Mouse (Mus musculus) c-Kit-positive CD71-negative TER-119-negative erythroid progenitor cells, embryonic 14.5 days (primary cell): Measurements from ENCODE around the gene Tmsb15b2.
A peak's percentile ranks its signal among the peaks of the same experiment; 100 is the strongest.
"Not testable (repeated sequence)": the region's sequence is repeated elsewhere in the genome, so short reads cannot be mapped to it uniquely, and the experiment has no call there.

Experiments used
- DNase-seq: peaks from one replicate; pipeline ENCODE4 v3.0.0-alpha.2; 2013; ENCODE audit warnings: low read depth

Gene Tmsb15b2

DNA sequence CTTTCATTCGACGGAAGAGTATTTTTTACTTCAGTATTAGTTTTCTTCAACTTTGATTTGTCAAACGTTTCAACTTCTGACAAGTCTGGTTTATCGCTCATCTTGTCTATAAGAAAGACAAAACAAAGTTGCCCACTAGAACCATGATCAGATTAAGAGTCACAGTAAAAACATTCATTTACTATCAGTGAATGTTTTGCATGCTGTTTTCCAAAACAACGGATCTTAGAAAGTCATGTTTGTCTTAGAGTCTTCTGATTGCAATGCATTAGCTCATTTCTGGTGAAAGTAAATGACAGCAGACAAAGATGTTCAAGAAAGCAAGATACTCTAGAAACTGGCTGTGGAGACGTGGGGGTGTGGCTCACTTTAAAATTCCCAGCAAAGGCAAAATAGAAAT is at the start of gene Tmsb15b2:
Gene Tmsb15b2, minus strand, starts transcription at position 101 of the 400 bp plus-strand sequence.
- DNase-seq: not testable (repeated sequence)

- DNase-seq: peak; percentile 56
Measured at GRCm38 (mm10) chrX:137019310-137019709, 44.0 kb upstream of the Tmsb15b2 start.

GRCm38 (mm10) chrX:137017668-137018067 is 42.4 kb upstream of the Tmsb15b2 start:
- DNase-seq: no peak

DNA sequence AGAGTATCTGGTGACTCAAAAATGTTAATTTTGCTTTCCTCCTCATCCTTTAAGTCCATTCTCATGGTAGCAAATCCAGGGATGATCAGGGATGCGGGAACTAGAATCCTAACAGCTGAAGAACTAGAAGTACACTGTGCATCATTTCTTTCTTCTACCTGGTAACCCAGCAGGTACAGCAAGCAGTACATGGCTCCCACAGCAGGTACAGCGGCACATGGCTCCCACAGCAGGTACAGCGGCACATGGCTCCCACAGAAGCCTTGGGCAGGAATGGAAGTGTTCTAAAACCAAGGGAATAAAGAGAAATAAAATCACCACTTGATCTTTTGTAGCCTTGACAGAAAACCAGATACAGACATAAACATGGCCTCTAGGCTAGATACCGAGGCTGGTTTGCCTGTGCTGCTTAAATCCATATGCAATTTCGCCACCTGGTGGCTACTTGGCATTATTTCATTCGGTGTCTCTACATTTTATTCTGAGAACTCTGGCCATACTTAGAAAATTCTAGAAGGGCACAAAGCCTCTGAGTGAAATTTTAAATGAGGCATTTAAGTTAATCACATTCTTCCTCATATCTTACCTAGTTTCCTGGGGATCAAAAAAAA is 39.9 kb upstream of the Tmsb15b2 start:
- DNase-seq: peak; percentile 36

DNA sequence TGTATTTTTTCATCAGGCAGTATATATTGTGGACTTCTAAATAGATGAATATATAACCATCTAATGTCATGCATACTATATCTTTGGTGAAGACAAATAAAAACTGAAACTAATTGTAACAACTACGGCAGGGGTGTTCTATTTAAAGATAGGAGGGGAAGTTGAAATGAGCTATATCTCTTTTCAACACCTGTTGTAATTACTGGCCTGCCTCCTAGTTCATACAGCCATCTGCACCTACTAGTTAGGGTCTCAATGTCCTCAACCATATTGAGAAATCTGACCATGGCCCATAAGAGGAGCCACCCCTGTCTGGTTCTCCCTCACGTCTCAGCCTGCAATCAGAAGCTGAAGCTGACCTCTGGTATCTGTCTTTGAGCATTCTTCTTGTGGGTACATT is 21.0 kb upstream of the Tmsb15b2 start:
- DNase-seq: no peak

DNA sequence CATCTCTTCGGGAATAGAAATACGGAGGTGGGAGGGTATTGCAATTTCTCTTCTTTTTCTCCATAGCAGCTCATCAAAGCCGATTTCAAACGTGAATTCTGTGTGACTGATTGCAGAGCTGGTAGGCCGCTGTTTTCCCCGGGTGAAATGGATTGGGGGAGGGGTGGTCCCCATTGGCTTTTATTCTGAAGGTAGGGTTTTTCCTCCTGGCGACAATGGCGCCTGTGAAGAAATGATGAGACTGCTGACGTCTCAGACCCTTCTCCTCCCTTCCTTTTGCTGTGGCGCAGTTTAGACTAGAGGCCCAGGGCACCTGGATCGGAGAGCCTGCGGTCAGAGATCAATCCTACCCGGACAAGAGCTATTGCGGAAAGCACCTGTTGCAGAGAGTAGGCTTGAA is 18.3 kb upstream of the Tmsb15b2 start:
- DNase-seq: no peak

GRCm38 (mm10) chrX:136992978-136993547 is 17.8 kb upstream of the Tmsb15b2 start, which contains the start of gene Zcchc18:
Gene Zcchc18 (plus strand): TSS chrX:136993155.
- no peak for DNase-seq

GRCm38 (mm10) chrX:136992191-136992965 is 17.1 kb upstream of the Tmsb15b2 start:
- no peak for DNase-seq

DNA sequence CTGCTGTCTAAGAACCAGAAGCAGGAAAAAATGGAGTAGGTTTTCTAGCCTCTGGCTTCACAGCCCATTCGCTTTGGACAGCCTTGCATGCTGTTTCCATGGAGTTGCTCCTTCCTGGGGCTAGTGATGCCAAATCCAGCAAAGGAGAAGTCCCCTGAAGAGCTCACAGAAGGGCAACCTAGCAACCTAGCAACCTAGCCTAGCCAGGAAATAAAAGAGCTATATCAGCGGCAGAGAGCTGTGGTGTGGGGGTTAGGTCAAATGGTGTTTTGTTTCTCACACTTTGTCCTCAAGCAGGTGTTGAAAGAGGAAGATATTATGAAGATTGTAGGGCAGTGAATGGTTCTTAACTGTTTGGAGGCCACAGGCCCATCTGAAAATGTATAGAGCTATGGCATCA is 16.0 kb upstream of the Tmsb15b2 start:
- no peak for DNase-seq

GRCm38 (mm10) chrX:136986039-136986438 is 10.7 kb upstream of the Tmsb15b2 start:
- no peak for DNase-seq

DNA sequence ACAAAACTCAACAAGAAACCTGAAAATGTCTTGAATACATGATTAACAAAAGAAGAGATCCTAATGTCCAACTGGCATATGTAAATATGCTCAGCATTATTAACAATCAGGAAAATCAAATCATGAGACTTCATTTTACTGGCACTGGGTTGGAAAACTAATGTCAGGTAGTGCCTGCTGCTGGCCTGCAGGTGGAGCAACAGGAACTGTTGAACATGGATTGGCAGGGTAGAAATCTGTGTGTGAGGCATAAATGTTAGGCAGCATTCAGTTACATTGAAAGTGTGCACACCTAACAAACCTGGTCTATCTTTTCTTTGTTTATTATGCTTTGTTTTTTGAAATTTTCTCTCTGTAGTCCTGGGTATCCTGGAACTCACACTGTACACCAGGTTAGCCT is 3.3 kb upstream of the Tmsb15b2 start:
- no peak for DNase-seq

DNA sequence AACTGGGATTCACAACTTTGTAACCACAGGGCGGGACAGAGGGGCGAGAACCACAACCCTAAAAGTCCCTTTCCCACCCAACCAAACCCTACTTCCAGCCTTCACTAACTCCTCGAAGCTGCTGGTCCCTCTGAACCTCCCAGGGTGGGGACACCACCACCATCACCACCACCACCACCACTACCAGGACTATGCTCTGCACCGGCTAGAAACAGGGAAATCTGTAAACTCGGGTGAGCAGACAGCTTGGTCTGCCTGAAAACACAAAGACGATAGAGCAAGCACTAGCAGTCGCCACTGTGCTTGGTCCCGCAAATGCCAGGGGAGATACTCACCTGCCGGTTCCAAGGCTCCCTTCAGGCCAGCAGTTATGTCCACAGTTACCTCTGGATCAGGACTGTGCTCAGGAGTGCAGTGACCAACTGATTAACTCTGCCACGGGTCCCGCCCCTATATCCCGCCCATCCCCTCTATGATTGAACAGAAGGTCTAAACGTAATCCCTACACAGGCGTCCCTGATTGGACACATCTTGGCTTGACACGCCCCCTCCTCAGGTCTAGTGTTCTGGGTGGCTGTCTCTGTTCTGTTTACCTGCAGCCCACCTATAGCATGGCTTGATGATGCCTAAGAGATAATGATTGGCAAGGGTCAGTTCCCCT is 1.3 kb upstream of the Tmsb15b2 start, which contains the start of the genes Tmsb15l and Tmsb15b1:
Gene Tmsb15l, minus strand, starts transcription at position 446 of the 661 bp plus-strand sequence.
Gene Tmsb15b1, minus strand, starts transcription at position 451 of the 661 bp plus-strand sequence.
- DNase-seq: no peak

GRCm38 (mm10) chrX:136959688-136960087 is 15.6 kb downstream of the Tmsb15b2 start:
- no peak for DNase-seq

DNA sequence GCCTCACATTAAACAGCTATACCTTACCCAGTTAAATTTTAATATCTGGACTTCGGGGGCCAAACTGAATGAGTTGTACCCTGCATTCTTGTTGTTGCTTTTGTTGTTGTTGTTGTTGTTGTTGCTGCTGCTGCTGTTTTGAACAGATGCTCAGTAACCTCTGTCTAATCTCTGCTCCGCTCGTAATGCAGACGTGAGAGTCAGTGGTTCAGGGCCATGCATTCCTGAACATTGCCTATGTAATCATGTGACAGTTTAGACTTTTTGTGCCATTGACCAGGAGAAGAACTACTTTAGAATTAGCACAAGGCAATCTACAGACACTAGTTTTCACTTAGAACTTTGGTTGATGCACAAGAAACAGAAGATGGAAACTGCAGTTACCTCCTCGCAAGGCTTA is 17.0 kb downstream of the Tmsb15b2 start:
- DNase-seq: not testable (repeated sequence)

DNA sequence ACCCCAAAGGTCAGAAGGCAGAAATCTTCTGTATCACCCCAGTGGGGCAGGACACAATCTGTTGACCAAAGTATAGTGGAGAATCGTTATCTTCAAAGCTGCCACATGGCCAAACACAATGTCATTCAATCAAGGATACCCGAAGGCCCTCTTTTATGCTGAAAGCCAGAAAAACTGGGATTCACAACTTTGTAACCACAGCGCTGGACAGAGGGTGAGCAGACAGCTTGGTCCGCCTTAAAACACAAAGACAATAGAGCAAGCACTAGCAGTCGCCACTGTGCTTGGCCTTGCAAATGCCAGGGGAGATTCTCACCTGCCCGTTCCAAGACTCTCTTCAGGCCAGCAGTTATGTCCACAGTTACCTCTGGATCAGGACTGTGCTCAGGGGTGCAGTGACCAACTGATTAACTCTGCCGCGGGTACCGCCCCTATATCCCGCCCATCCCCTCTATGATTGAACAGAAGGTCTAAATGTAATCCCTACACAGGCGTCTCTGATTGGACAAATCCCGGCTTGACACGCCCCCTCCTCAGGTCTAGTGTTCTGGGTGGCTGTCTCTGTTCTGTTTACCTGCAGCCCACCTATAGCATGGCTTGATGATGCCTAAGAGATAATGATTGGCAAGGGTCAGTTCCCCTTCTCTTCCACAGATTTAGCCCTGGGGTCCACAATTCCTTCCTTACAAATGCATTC is 17.6 kb downstream of the Tmsb15b2 start:
- DNase-seq: not testable (repeated sequence)

GRCm38 (mm10) chrX:136937985-136938384 is 37.3 kb downstream of the Tmsb15b2 start:
- no peak for DNase-seq

DNA sequence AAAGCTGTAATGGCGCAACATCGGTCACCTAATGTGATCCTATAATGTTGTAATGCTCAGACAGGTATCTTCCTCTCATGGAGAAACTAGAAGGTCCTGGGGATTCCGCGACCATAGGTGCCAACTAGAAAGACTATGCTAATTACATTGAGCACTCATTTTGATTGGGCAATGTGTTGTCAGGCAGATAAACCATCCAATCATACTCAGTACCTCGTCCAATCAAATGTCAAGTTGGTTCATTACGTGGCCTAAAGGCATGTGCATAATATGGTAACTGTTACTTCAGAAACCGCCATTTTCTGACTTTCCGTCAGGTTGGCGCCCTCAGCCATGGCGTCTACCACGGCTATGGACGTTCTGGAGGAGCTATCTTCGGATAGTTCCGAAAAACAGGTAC is 48.3 kb downstream of the Tmsb15b2 start, which contains the start of gene H2bfm:
Gene H2bfm, plus strand, starts transcription at position 295 of the 400 bp plus-strand sequence.
- no peak for DNase-seq

GRCm38 (mm10) chrX:136925863-136926262 is 49.4 kb downstream of the Tmsb15b2 start:
- DNase-seq: no peak
